Mouse (Mus musculus) thymus, adult 2 months (tissue): Measurements from ENCODE around the gene Cdh13. TPM values are rescaled to one million over a fixed set of nuclear protein-coding genes. Genes with fewer than 3 reads are reported as not detected.

Source experiments
- DNase-seq: peaks from one replicate; pipeline ENCODE4 v3.0.0; 2021
- H3K27ac ChIP-seq: fragments of 200-500 bp; 2 replicates; pipeline ENCODE4 v1.5.1; 2012; ENCODE audit warnings: low read length, control low read depth; ENCODE audit not compliant: control insufficient read depth, insufficient read depth
- H3K27me3 ChIP-seq: fragments of 200-500 bp; 2 replicates; pipeline ENCODE4 v1.6.1; 2012; ENCODE audit warnings: mild to moderate bottlenecking, low read length, moderate library complexity, mixed read lengths; ENCODE audit not compliant: control insufficient read depth, insufficient read depth
- H3K36me3 ChIP-seq: fragments of 200-500 bp; 2 replicates; pipeline ENCODE4 v1.6.1; 2012; ENCODE audit warnings: mild to moderate bottlenecking, low read length, moderate library complexity; ENCODE audit not compliant: control insufficient read depth, insufficient read depth
- H3K4me1 ChIP-seq: fragments of 200-500 bp; replicated peaks from 2 replicates; pipeline ENCODE4 v1.6.1; 2012; ENCODE audit warnings: low read length; ENCODE audit not compliant: control insufficient read depth, insufficient read depth
- H3K4me3 ChIP-seq: fragments of 200-500 bp; 2 replicates; pipeline ENCODE4 v1.5.1; 2012; ENCODE audit warnings: mild to moderate bottlenecking, low read length, control low read depth, moderate library complexity; ENCODE audit not compliant: control insufficient read depth, insufficient read depth
- CTCF ChIP-seq: fragments of 200-500 bp; IDR thresholded peaks from 2 replicates; pipeline ENCODE4 v1.5.1; 2012; ENCODE audit warnings: mild to moderate bottlenecking, control low read depth, low read length, moderate library complexity, borderline replicate concordance; ENCODE audit not compliant: control insufficient read depth, poor library complexity, insufficient read depth; ENCODE audit errors: extremely low read depth
- POLR2A ChIP-seq: fragments of 200-500 bp; IDR thresholded peaks from 2 replicates; pipeline ENCODE4 v1.6.1; 2012; ENCODE audit warnings: mild to moderate bottlenecking, low read length, control low read depth, moderate library complexity; ENCODE audit not compliant: control insufficient read depth, poor library complexity, insufficient read depth; ENCODE audit errors: extremely low read depth
- whole genome bisulfite sequencing: fragments of 180-500 bp; shearing (Covaris S2); methylation state at CpG from one replicate; pipeline ENCODE4 v1.1.7; 2018; 5-methylcytosine and 5-hydroxymethylcytosine counted together
- polyA plus RNA-seq: library from polyadenylated mRNA; depleted of rRNA; stranded (reverse); fragments of >200 nt; gene quantifications from 2 replicates; pipeline ENCODE4 v1.2.3, GENCODE M21; 2012; rRNA removed

Cdh13 gene
- 5.0 and 12.5 TPM in 2 replicates for polyA plus RNA-seq

DNA sequence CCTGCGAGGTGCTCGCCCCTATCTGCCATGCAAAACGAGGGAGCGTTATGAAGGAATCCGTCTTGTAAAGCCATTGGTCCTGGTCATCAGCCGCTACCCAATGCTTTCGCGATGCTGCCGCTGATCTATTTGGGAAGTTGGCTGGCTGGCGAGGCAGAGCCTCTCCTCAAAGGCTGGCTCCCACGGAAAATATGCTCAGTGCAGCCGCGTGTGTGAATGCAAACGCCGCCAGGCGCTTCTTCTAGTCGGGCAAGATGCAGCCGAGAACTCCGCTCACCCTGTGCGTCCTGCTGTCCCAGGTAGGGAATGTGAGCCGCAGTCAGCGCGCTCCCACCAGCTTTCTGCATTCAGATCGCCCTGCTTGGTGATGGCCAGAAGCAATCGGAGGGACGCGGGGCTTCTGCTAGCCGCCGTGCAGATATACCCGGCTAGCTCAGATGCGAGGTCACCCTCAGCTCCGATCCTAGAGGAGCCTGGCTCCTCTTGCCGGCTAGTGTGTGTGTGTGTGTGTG, at the start of gene Cdh13:
Gene Cdh13, plus strand, starts transcription at position 134 of the 512 bp plus-strand sequence.
- Histone ChIP-seq H3K4me3 (no peak within 1 kb of the TSS), H3K4me1 (no peaks in the 10 kb centered on the region), H3K27ac (no peak within 1 kb of the TSS), H3K27me3 (no peaks in the 10 kb centered on the region), H3K36me3 (no peaks in the 10 kb centered on the region)
- DNase-seq, result no peak
- 6% methylated on average over 33 of the region's 33 CpGs for WGBS
- TF ChIP-seq CTCF, result no peak
- TF ChIP-seq POLR2A, result no peak

DNA sequence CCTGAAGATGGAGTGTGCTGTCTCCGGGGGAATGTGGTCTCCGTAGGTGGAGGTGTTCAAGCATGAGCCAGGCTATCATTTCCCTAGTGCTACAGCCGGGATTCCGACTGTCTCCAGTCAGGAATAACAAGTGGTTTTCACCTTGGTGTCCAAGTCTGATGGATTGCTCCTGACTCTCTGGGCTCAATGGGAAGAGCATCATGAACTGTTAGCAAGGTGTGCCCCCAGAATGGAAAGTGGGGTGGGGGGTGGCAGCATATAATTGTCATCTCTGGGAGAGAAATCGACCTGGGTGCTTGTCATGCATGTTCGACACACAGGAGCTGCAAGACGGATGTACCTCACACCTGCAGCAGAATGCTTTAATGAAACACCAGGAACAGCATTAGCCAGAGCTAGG, 47.9 kb upstream of the Cdh13 start:
- no peak for TF ChIP-seq CTCF
- TF ChIP-seq POLR2A, result no peak

GRCm38 (mm10) chr8:118237150-118237620, 46.3 kb upstream of the Cdh13 start:
- DNase-seq, result no peak
- H3K4me3 ChIP-seq, result no peak overlapping the region
- H3K27me3 ChIP-seq, result no peaks in the 10 kb centered on the region
- no peaks in the 10 kb centered on the region for H3K36me3 ChIP-seq
- 75% methylated on average over 11 of the region's 11 CpGs for WGBS
- TF ChIP-seq POLR2A (no peak), CTCF (no peak)
- H3K27ac ChIP-seq, result no peak overlapping the region
- H3K4me1 ChIP-seq, result no peaks in the 10 kb centered on the region

More for the DNA sequence above, 47.9 kb upstream of the Cdh13 start:
- Histone ChIP-seq H3K27me3 (no peaks in the 10 kb centered on the region), H3K36me3 (no peaks in the 10 kb centered on the region), H3K4me3 (no peak overlapping the region), H3K4me1 (no peaks in the 10 kb centered on the region), H3K27ac (no peak overlapping the region)
- DNase-seq, result no peak
- 92% methylated on average over 7 of the region's 7 CpGs for WGBS

GRCm38 (mm10) chr8:118238156-118238555, 45.4 kb upstream of the Cdh13 start:
- no peak overlapping the region for H3K4me3 ChIP-seq
- TF ChIP-seq POLR2A (no peak), CTCF (no peak)

GRCm38 (mm10) chr8:118239186-118239585, 44.3 kb upstream of the Cdh13 start:
- no peak overlapping the region for H3K4me3 ChIP-seq
- WGBS, result 62% methylated on average over 1 of the region's 1 CpGs
- H3K4me1 ChIP-seq, result no peaks in the 10 kb centered on the region
- H3K36me3 ChIP-seq, result no peaks in the 10 kb centered on the region
- TF ChIP-seq CTCF, result no peak
- no peak for TF ChIP-seq POLR2A
- H3K27ac ChIP-seq, result no peak overlapping the region
- no peaks in the 10 kb centered on the region for H3K27me3 ChIP-seq
- no peak for DNase-seq

More at GRCm38 (mm10) chr8:118238156-118238555, 45.4 kb upstream of the Cdh13 start:
- Histone ChIP-seq H3K27me3 (no peaks in the 10 kb centered on the region), H3K4me1 (no peaks in the 10 kb centered on the region), H3K27ac (no peak overlapping the region), H3K36me3 (no peaks in the 10 kb centered on the region)
- WGBS, result 72% methylated on average over 5 of the region's 5 CpGs
- no peak for DNase-seq

- no peaks in the 10 kb centered on the region for H3K27me3 ChIP-seq
- TF ChIP-seq CTCF, result no peak
- no peak for TF ChIP-seq POLR2A
- no peaks in the 10 kb centered on the region for H3K4me1 ChIP-seq
- 86% methylated on average over 5 of the region's 5 CpGs for WGBS
- H3K4me3 ChIP-seq, result no peak overlapping the region
- DNase-seq, result no peak
- no peak overlapping the region for H3K27ac ChIP-seq
- no peaks in the 10 kb centered on the region for H3K36me3 ChIP-seq
These were observed 34.2 kb upstream of the Cdh13 start for GRCm38 (mm10) chr8:118249319-118249718.

DNA sequence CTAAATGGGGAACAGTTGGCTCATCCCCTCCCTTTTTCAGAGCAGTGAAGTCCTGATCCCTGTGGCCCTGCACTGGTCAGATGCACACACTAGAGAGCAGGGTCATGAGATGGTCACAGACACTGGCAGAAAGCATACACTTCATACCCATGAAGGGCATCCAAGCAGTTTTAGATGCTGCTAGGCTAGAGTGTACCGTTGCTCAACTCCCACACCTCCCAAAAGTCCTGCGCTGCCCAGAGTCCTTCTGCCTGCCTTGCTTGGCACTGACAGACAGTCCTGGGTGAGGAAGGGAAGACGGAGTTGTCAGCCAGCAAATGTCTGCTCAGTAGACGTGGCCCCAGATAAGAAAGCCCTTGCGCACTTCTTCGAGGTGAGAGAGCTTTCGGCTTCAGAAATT, 33.6 kb upstream of the Cdh13 start:
- no peak for DNase-seq
- no peak overlapping the region for H3K27ac ChIP-seq
- H3K36me3 ChIP-seq, result no peaks in the 10 kb centered on the region
- no peaks in the 10 kb centered on the region for H3K27me3 ChIP-seq
- 91% methylated on average over 7 of the region's 7 CpGs for WGBS
- no peaks in the 10 kb centered on the region for H3K4me1 ChIP-seq
- H3K4me3 ChIP-seq, result no peak overlapping the region
- TF ChIP-seq POLR2A (no peak), CTCF (no peak)
